Mouse (Mus musculus) embryonic fibroblast, embryonic 13.5 days (primary cell): ENCODE data around the gene Kirrel3.

Experiments
- CTCF ChIP-seq: IDR thresholded peaks from 2 replicates; pipeline ENCODE4 v1.5.1; 2011; ENCODE audit warnings: mild to moderate bottlenecking, control low read depth, low read length, moderate library complexity, borderline replicate concordance; ENCODE audit not compliant: insufficient read depth
- POLR2A ChIP-seq: IDR thresholded peaks from 2 replicates; pipeline ENCODE4 v1.6.1; 2011; ENCODE audit warnings: low read depth, mild to moderate bottlenecking, control low read depth, low read length, moderate library complexity

GRCm38 (mm10) chr9:34573906-34574305, 88.2 kb downstream of the Kirrel3 start:
- TF ChIP-seq CTCF: no peak
- TF ChIP-seq POLR2A: no peak
